Mouse (Mus musculus) Patski (cell line): ENCODE measurements around the gene Pard3b. TPM values are rescaled to one million over a fixed set of nuclear protein-coding genes. Genes with fewer than 3 reads are reported as not detected.

Experiments
- ATAC-seq: fragments of 100-300 bp; one replicate; pipeline ENCODE4 v1.8.0; 2021
- CTCF ChIA-PET: fragments of 350-600 bp; sonication (Branson Sonifier 250); formaldehyde crosslinking; loops from one replicate; lab custom pipeline; 2022; ENCODE audit warnings: inconsistent platforms; lab: Charles Lee
- POLR2A ChIA-PET: fragments of 350-600 bp; sonication (Branson Sonifier 250); formaldehyde crosslinking; loops from one replicate; lab custom pipeline; 2022; ENCODE audit warnings: antibody characterized with exemption, inconsistent platforms; lab: Charles Lee
- DNase-seq: peaks from one replicate; pipeline ENCODE4 v3.0.0-alpha.2; 2011; ENCODE audit warnings: low read depth, low spot score
- H3K27me3 ChIP-seq: fragments of 371-371 bp; one replicate; pipeline ENCODE4 v1.5.1; 2021
- CTCF ChIP-seq: fragments of 100-300 bp; IDR thresholded peaks from one replicate; pipeline ENCODE4 v1.5.1; 2021
- in situ Hi-C: fragments of 300-500 bp; cut with MboI; formaldehyde crosslinking; loops from 3 replicates; pipeline ENCODE4 v1.11.1; 2018; ENCODE audit warnings: low pct_unique_long_range_greater_than_20kb, mixed read lengths
- polyA plus RNA-seq: library from polyadenylated mRNA; unstranded; gene quantifications from one replicate; pipeline ENCODE4 v1.2.3, GENCODE M21; 2021

Gene Pard3b
- 9.1 TPM for polyA plus RNA-seq

DNA sequence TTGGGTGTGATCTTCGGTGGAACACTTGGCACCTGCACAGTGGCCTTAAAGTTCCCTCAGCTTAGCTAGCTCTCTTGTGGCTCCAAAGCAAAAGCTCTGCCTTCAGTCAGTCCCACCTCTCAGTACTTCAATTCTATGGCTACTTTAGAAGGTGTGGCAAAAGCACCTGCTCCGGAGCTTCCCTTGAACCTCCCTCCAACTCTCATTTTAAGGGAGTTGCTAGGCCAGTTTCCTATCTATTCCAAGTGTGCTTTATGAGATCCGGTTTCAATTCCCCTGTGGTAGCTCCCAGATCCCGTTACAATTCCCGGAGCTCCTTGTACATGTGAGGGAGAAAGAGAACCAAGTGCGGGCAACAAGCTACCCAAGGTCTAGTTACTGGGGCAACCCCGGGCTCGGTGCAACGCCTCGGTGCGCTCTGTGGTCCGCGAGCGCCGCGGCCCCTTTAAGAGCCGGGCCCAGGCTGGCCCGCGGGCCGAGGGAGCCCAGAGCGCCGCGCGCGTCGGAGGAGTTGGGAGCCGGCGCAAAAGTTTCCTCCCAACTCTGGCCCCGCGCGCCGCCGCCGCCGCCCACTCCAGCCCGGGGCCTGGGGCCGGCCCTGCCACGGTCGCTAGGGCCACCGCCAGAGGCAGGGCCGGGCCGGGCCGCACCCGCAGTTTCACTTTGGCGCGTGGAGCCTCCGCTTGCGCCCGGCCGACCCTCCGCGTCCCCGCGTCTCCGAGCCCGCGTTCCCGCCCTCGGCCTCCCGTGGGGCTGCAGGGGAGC, at the start of gene Pard3b:
Pard3b (plus strand) TSS at position 478 of the 765 bp plus-strand sequence.
- ChIA-PET CTCF (interaction anchor here (1.0 to 1.3 kb wide), 2 partner anchors 10 to 13 kb away, joined by 3 to 4 read pairs; no protein-coding TSS in a partner anchor), POLR2A (no interaction called here)
- no peaks in the 10 kb centered on the region for H3K27me3 ChIP-seq
- ATAC-seq = peak; percentile 90
- in situ Hi-C loops = no loop called here
- no peak for DNase-seq
- TF ChIP-seq CTCF = no peak

GRCm38 (mm10) chr1:61616176-61616575, 22.4 kb upstream of the Pard3b start:
- peaks cover 7% of the 10 kb centered on the region for H3K27me3 ChIP-seq
- DNase-seq (no peak), ATAC-seq (no peak)
- POLR2A ChIA-PET = interaction anchor here (0.8 kb wide), 1 partner anchor 10 kb away, joined by 3 read pairs; no protein-coding TSS in a partner anchor
- CTCF ChIA-PET = no interaction called here
- in situ Hi-C loops = no loop called here
- TF ChIP-seq CTCF = no peak

DNA sequence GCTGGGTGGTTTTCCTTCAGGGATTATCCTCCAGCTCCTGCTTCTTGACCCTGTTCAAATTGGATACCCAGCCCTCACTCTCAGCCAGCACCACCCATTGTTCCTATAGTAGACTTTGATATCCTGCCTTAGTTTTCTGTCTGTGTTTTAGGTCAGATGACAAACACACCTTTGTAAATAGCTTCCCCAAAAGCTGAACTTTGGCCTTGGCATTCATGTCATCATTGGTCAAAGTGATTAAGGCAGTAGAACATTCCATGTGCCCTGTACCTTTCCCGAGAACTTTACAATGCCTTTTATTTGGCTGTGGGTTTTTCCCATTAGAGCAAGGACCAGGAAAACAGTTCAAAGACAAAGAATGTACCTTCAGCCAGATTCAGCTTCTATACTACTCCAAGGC, 18.0 kb upstream of the Pard3b start:
- CTCF ChIA-PET = no interaction called here
- POLR2A ChIA-PET = no interaction called here
- H3K27me3 ChIP-seq = peaks cover 7% of the 10 kb centered on the region
- DNase-seq (no peak), ATAC-seq (no peak)
- no peak for TF ChIP-seq CTCF
- in situ Hi-C loops = no loop called here

- ATAC-seq (no peak), DNase-seq (no peak)
- no peak for TF ChIP-seq CTCF
- ChIA-PET POLR2A (no interaction called here), CTCF (no interaction called here)
- in situ Hi-C loops = no loop called here
- H3K27me3 ChIP-seq = peaks cover 17% of the 10 kb centered on the region
These were observed 8.8 kb upstream of the Pard3b start for GRCm38 (mm10) chr1:61629857-61630256.

DNA sequence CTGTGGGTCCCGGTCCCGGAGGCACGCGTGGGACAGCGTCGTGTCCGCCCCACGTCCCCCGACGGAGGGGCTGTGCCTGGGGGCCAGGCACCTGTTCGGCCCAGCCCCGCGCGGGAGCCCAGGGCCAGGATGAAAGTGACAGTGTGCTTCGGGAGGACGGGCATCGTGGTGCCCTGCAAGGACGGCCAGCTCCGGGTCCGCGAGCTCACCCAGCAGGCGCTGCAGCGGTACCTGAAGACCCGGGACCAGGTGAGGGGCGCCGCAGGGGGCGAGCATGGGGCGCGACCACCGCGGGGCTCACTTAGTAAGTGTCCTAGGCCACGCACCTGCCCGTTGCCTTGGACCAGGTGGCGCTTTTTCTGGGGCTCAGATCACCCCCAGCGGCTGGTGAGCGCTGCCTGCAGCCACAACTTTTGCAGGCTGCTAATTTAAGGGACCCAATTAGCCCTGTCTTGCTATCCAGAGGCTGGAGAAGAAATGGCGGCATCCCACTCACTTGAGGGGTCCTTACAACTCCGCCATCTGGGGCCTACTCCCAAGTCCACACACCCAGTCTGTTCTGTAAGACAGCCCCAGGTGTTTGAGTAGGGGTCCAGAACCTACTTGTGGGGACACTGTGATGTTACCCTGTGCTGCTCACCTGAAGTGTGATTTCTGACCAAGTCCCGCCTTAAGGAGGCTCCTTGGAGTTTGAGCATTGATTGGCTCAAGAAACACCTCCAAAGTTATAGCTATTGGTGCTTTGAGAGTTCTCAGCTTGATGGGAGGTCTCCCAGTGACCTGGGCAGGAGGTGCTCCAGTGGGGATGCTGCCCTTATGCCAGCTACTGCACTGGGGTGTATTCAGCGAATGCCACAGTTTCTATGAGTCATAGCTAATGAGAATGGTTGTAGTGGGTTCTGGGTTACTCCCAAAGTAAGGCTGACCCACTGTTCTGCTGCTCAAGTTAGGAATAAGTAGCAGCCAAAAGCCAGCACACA, 780 bp downstream of the Pard3b start:
- CTCF ChIA-PET = interaction anchor here (0.9 to 1.3 kb wide), 2 partner anchors 11 to 222 kb away, joined by 3 to 4 read pairs; no protein-coding TSS in a partner anchor
- TF ChIP-seq CTCF = peak; percentile 43
- POLR2A ChIA-PET = no interaction called here
- in situ Hi-C loops = no loop called here
- H3K27me3 ChIP-seq = no peaks in the 10 kb centered on the region
- DNase-seq (no peak), ATAC-seq (peak; percentile 60)

DNA sequence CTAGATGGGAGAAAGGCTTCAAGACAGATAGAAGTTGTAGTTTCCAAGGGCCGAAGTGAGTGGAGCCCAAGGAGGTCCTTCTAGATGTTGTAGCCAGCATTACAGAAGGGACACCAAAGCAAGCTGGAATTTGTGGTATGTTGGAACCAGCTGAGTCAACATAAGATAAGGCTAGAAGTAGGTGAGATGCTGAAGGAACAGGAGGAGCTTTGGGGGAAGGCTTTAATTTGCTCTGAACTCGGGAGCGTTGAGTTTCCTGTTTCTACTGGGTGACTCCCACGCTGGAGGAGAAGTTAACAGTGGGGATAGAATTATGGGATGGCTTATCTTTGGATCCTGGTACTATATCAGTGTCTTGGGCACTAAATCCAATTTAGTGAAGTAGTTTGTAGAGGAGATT, 3.3 kb downstream of the Pard3b start:
- POLR2A ChIA-PET = no interaction called here
- H3K27me3 ChIP-seq = no peaks in the 10 kb centered on the region
- DNase-seq (no peak), ATAC-seq (no peak)
- CTCF ChIA-PET = interaction anchor here (1.1 kb wide), 1 partner anchor 20 kb away, joined by 3 read pairs; no protein-coding TSS in a partner anchor
- TF ChIP-seq CTCF = no peak
- in situ Hi-C loops = no loop called here

- DNase-seq (no peak), ATAC-seq (no peak)
- in situ Hi-C loops = no loop called here
- ChIA-PET CTCF (interaction anchor here (1.0 kb wide), 1 partner anchor 13 kb away, joined by 3 read pairs; no protein-coding TSS in a partner anchor), POLR2A (no interaction called here)
- no peak for TF ChIP-seq CTCF
- H3K27me3 ChIP-seq = no peaks in the 10 kb centered on the region
These were observed 6.4 kb downstream of the Pard3b start for GRCm38 (mm10) chr1:61645062-61645461.

DNA sequence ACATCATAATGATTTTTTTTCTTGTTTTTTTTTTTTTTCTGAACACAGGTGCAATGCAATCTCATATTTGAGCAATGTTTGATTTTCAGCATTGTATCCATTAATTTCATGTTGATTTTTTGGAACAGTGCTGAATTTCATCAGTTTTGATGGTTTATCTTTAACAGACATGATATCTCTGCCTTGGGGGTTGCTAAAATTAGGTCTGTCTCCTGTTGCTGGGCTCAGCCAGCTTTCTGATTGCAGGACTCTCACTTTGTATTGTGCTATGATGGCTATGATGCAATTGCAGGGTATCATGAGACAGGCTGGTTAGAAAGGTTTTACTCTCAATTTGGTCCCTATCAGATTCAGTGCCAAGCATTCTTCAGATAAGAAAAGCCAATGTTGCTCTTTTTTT, 11.3 kb downstream of the Pard3b start:
- POLR2A ChIA-PET = interaction anchor here (0.6 to 0.7 kb wide), 2 partner anchors 8 to 1270 kb away, joined by 3 to 4 read pairs; no protein-coding TSS in a partner anchor
- TF ChIP-seq CTCF = no peak
- in situ Hi-C loops = no loop called here
- DNase-seq (no peak), ATAC-seq (no peak)
- H3K27me3 ChIP-seq = no peaks in the 10 kb centered on the region
- CTCF ChIA-PET = interaction anchor here (1.0 kb wide), 1 partner anchor 11 kb away, joined by 3 read pairs; no protein-coding TSS in a partner anchor

GRCm38 (mm10) chr1:61651454-61652271, 13.0 kb downstream of the Pard3b start:
- in situ Hi-C loops = no loop called here
- H3K27me3 ChIP-seq = no peaks in the 10 kb centered on the region
- no peak for TF ChIP-seq CTCF
- no peak for DNase-seq
- POLR2A ChIA-PET = no interaction called here
- CTCF ChIA-PET = interaction anchor here (1.1 kb wide), 1 partner anchor 11 kb away, joined by 3 read pairs; no protein-coding TSS in a partner anchor
- no peak for ATAC-seq
